Mouse (Mus musculus): ENCODE results near the gene Nin. TPM values are rescaled to one million over a fixed set of nuclear protein-coding genes. Genes with fewer than 3 reads are reported as not detected.
A peak's percentile ranks its signal among the peaks of the same experiment; 100 is the strongest.

Nin gene
- total and polyA plus RNA-seq, 3 experiments = 29.0 to 51.7 (median 37.2) TPM

- H3K4me2 ChIP-seq (ENCODE audit: insufficient read depth, low read depth, poor library complexity, severe bottlenecking) = peak overlapping the region; percentile 78
- peaks cover 5 to 56% of the 10 kb centered on the region in 2 experiments for H3K4me1 ChIP-seq (ENCODE audit: control insufficient read depth in 1 of 2, insufficient read depth in 2 of 2)
- H3K79me2 ChIP-seq (replicated peaks; ENCODE audit: control insufficient read depth, extremely low read depth, insufficient read depth, poor library complexity, severe bottlenecking) = peaks cover 6% of the 10 kb centered on the region
- TF ChIP-seq ZKSCAN1 (IDR thresholded peaks at IDR 0.05; ENCODE audit: borderline replicate concordance, low read depth, low read length) = no peak
- TF ChIP-seq POLR2A (IDR thresholded peaks at IDR 0.05; ENCODE audit: low read depth, low read length) = no peak
- TF ChIP-seq ELF1 (IDR thresholded peaks at IDR 0.05; ENCODE audit: low read depth, low read length) = 0 out of 2 replicates have a peak, but pooled peaks have one; percentile 30
- TF ChIP-seq EP300 (IDR thresholded peaks at IDR 0.05; ENCODE audit: low read length) = no peak
- no peak for TF ChIP-seq RCOR1 (conservative IDR thresholded peaks at IDR 0.05; ENCODE audit: low read depth, low read length)
- in situ Hi-C loops (cut with MboI; ENCODE audit: low pct_ligation_motif_present, low pct_unique_long_range_greater_than_20kb, low sequenced_read_pairs) (no loop called here), dilution Hi-C loops (cut with MboI; ENCODE audit: extremely low pct_ligation_motif_present, extremely low pct_unique_long_range_greater_than_20kb, low sequenced_read_pairs) (no loop called here)
- H3K4me3 ChIP-seq (replicated peaks in 1 of 3; ENCODE audit: low read depth in 2 of 3, low read length in 2 of 3, poor library complexity in 1 of 3) = peak overlapping the region; percentile 69 to 97 (median 87)
- H3K27ac ChIP-seq (ENCODE audit: insufficient read depth, low read depth) = no peak overlapping the region
- H3K9me3 ChIP-seq (replicated peaks; ENCODE audit: low read length) = no peaks in the 10 kb centered on the region
- peaks cover 13% of the 10 kb centered on the region for H3K27me3 ChIP-seq (replicated peaks)
- peak overlapping the region; percentile 99 for H3K9ac ChIP-seq (ENCODE audit: insufficient read depth, low read depth)
- DNase-seq (ENCODE audit: extremely low read depth) = no peak
- peaks cover 0 to 8% of the 10 kb centered on the region in 2 experiments for H3K36me3 ChIP-seq (replicated peaks in 1 of 2; ENCODE audit: control insufficient read depth in 1 of 2, insufficient read depth in 1 of 2, low read length in 1 of 2)
Measured at GRCm38 (mm10) chr12:70110375-70111116, 3.0 kb downstream of the Nin start.

GRCm38 (mm10) chr12:70109921-70110320, 3.6 kb downstream of the Nin start:
- H3K9ac ChIP-seq (ENCODE audit: insufficient read depth, low read depth) = peak overlapping the region; percentile 99
- H3K4me3 ChIP-seq (replicated peaks in 1 of 3; ENCODE audit: low read depth in 2 of 3, low read length in 2 of 3, poor library complexity in 1 of 3) = peak overlapping the region; percentile 69 to 97 (median 87)
- H3K79me2 ChIP-seq (replicated peaks; ENCODE audit: control insufficient read depth, extremely low read depth, insufficient read depth, poor library complexity, severe bottlenecking) = peaks cover 10% of the 10 kb centered on the region
- H3K4me2 ChIP-seq (ENCODE audit: insufficient read depth, low read depth, poor library complexity, severe bottlenecking) = peak overlapping the region; percentile 78
- no peak for TF ChIP-seq HCFC1 (IDR thresholded peaks at IDR 0.05; ENCODE audit: low read depth, low read length)
- TF ChIP-seq MAZ (IDR thresholded peaks at IDR 0.05; ENCODE audit: low read depth, low read length) = no peak
- TF ChIP-seq TBP (conservative IDR thresholded peaks at IDR 0.05; ENCODE audit: low read depth, low read length) = no peak
- no peak for TF ChIP-seq E2F4 (IDR thresholded peaks at IDR 0.05; ENCODE audit: insufficient replicate concordance, low read depth, low read length)
- no peak for TF ChIP-seq MYC (IDR thresholded peaks at IDR 0.05; ENCODE audit: low read depth, low read length)
- no peak for TF ChIP-seq EP300 (IDR thresholded peaks at IDR 0.05; ENCODE audit: low read length)
- TF ChIP-seq NRF1 (IDR thresholded peaks at IDR 0.05; ENCODE audit: low read depth, low read length) = no peak
- TF ChIP-seq MXI1 (IDR thresholded peaks at IDR 0.05; ENCODE audit: low read depth, low read length) = no peak
- no peak for TF ChIP-seq IRF4 (IDR thresholded peaks at IDR 0.05; ENCODE audit: low read depth, low read length)
- TF ChIP-seq TCF12 (IDR thresholded peaks at IDR 0.05; ENCODE audit: low read depth, low read length) = no peak
- TF ChIP-seq CHD1 (IDR thresholded peaks at IDR 0.05; ENCODE audit: low read depth, low read length) = no peak
- no peak for TF ChIP-seq POLR2AphosphoS2 (IDR thresholded peaks at IDR 0.05; ENCODE audit: low read depth, low read length)
- TF ChIP-seq NELFE (IDR thresholded peaks at IDR 0.05; ENCODE audit: low read depth, low read length) = no peak
- TF ChIP-seq MEF2A (IDR thresholded peaks at IDR 0.05; ENCODE audit: borderline replicate concordance, low read depth, low read length) = no peak
- no peak for TF ChIP-seq BHLHE40 (IDR thresholded peaks at IDR 0.05; ENCODE audit: low read depth, low read length)
- no peak for TF ChIP-seq SMC3 (IDR thresholded peaks at IDR 0.05; ENCODE audit: low read depth, low read length)
- TF ChIP-seq CTCF (conservative IDR thresholded peaks at IDR 0.05 in 1 of 2, IDR thresholded peaks at IDR 0.05 in 1 of 2; ENCODE audit: low read depth in 2 of 2, low read length in 2 of 2) = no peak
- in situ Hi-C loops (cut with MboI; ENCODE audit: low pct_ligation_motif_present, low pct_unique_long_range_greater_than_20kb, low sequenced_read_pairs) = no loop called here
- H3K27me3 ChIP-seq (replicated peaks) = peaks cover 11% of the 10 kb centered on the region
- H3K4me1 ChIP-seq (ENCODE audit: control insufficient read depth in 1 of 2, insufficient read depth in 2 of 2) = peaks cover 5 to 62% of the 10 kb centered on the region in 2 experiments
- H3K27ac ChIP-seq (ENCODE audit: insufficient read depth, low read depth) = no peak overlapping the region
- H3K9me3 ChIP-seq (replicated peaks; ENCODE audit: low read length) = no peaks in the 10 kb centered on the region
- peaks cover 0 to 8% of the 10 kb centered on the region in 2 experiments for H3K36me3 ChIP-seq (replicated peaks in 1 of 2; ENCODE audit: control insufficient read depth in 1 of 2, insufficient read depth in 1 of 2, low read length in 1 of 2)
- dilution Hi-C loops (cut with MboI; ENCODE audit: extremely low pct_ligation_motif_present, extremely low pct_unique_long_range_greater_than_20kb, low sequenced_read_pairs) = no loop called here
- peak; percentile 32 for DNase-seq (ENCODE audit: extremely low read depth)

All from CH12.LX (cell line).